Mouse (Mus musculus): ENCODE measurements around the gene Mc3r.

Mc3r gene

GRCm38 (mm10) chr2:172256956-172257355, 8.7 kb downstream of the Mc3r start:
- DNase-seq, result no peak

- DNase-seq, result no peak
Measured at GRCm38 (mm10) chr2:172257471-172258065, 9.3 kb downstream of the Mc3r start.

DNA sequence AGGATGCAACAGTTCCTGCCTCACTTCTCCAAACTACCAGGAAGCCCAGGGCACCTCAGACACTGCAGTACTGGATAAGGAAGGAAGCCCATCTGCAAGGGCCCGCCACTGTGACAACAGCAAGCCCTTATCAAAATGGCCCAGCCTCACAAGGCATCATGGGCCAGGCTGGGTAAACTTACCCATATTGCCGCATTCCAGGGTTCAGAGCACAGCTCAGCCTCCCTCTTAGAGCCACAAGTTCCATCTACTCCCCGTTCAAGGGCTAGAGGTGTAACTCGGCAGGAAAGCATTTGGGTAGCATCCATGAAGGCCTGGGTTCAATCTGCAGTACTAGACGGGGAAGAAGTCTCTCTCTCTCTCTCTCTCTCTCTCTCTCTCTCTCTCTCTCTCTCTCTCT, 11.8 kb downstream of the Mc3r start:
- DNase-seq, result no peak

- no peak for DNase-seq
Measured at GRCm38 (mm10) chr2:172261441-172261840, 13.1 kb downstream of the Mc3r start.

- no peak for DNase-seq
Measured at GRCm38 (mm10) chr2:172263216-172263615, 14.9 kb downstream of the Mc3r start.

GRCm38 (mm10) chr2:172269907-172270306, 21.6 kb downstream of the Mc3r start:
- DNase-seq, result no peak

GRCm38 (mm10) chr2:172270485-172270944, 22.2 kb downstream of the Mc3r start:
- DNase-seq, result no peak

DNA sequence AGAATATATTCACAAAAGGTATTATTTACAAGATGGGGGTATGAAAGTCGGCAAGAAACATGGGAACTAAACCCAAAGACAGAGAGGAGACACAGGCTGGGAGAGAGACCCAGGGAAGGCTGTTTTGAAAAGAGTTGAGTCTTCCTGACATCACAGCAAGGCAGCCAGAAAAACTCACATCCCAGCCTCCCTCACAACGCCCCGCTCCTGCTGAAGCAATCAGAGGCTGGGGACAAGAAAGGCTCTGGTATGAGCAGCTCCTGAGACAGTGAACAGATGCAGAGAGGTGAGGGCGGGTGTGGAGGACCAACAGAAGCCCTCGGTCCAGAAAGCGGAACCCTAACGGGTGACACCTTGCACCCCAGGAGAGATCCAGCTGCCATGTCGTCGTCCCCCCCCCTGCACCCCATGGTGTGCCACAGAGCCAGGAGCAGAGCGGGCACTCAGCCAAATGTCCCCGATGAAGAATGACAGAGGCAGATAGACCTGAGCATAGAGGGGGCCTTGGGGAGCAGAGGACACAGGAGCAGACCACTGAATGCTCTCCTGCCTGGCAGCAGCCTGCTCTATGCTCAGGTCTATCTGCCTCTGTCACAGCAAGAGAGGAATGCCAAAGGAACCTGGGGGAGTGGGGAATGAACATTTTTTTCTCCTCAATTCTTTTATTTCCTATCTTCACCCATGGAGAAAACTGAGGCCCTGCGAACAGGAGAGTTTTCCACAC, 22.8 kb downstream of the Mc3r start:
- no peak for DNase-seq

DNA sequence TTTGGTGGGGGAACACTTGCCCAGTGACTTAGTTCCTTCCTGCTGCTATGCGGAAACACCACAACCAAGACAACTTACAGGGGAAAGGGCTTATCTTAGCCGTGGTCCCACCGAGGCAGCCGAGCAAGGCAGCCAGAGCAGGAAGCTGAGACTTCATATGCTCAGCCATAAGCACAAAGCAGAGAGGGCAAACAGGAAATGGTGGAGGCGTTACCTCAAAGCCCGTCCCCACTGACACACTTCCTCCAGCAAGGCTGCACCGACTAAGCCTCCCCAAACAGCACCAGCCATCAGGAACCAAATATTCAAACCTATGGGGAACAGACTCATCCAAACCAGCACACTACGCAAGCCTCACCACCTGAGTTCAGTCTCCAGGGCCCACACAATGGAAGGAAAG, 26.4 kb downstream of the Mc3r start:
- DNase-seq, result no peak

GRCm38 (mm10) chr2:172276155-172276554, 27.9 kb downstream of the Mc3r start:
- DNase-seq, result no peak

GRCm38 (mm10) chr2:172278979-172279378, 30.7 kb downstream of the Mc3r start:
- no peak for DNase-seq

GRCm38 (mm10) chr2:172282071-172282710, 33.9 kb downstream of the Mc3r start:
- DNase-seq, result peak; percentile 12 to 36

DNA sequence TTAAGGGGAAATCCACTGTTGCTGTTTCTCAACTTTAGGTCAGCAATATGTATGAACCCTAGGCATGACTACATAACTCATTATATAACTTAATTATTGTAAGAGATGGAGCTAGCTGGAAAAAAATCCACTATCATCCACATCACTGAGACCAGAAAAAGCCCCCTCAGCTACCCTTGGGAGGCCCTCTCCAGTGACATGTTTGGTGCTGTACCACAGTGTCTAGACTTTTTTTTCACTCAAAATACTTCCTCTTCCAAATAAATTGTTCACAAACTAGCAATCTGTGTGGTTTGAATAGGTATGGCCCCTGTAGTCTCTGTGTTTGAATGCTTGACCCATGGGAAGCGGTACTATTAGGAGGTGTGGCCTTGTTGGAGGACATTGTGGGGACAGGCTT, 39.4 kb downstream of the Mc3r start:
- no peak for DNase-seq

GRCm38 (mm10) chr2:172288965-172289364, 40.7 kb downstream of the Mc3r start:
- no peak for DNase-seq

GRCm38 (mm10) chr2:172289632-172290031, 41.3 kb downstream of the Mc3r start:
- no peak for DNase-seq

DNA sequence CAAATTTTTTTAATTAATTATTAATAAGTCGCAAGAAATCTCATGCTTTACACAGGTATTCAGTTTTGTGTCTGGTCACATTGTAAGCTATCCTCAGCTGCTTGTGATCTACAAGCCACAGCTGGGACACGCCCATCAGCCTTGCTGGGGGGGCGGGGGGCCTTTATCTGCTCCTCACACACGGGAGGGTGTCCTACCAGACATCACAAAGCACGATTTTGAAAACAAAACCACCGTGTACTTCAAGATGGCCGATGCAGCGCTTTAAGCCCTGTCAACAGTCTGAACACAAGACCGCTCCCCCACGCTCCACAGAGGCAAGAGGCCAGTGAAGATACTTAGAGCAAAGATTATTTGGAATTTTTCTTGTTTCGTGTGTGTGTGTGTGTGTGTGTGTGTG, 42.2 kb downstream of the Mc3r start:
- DNase-seq, result no peak

DNA sequence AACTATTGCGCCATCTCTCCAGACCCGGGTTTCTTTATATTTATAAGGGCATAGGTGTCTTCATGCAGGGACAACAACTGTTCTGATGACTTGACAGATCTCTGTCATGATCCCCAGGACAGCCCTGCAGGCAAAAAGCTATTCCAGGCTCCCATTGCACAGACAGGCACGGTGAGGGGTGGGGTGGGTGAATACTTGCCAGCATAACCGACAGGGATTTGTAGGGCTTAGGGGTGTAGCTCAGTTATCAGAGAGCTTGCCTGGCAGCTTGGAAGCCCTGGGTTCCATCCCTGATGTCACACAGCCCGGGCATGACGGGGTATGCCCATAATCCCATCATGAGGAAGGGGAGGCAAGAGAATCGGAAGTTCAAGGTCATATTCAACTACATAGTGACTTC, 42.7 kb downstream of the Mc3r start:
- DNase-seq, result no peak

GRCm38 (mm10) chr2:172291755-172292524, 43.6 kb downstream of the Mc3r start:
- DNase-seq, result no peak

GRCm38 (mm10) chr2:172292525-172293405, 44.5 kb downstream of the Mc3r start:
- no peak for DNase-seq

GRCm38 (mm10) chr2:172298083-172298482, 49.8 kb downstream of the Mc3r start:
- no peak for DNase-seq

- no peak for DNase-seq
Measured at GRCm38 (mm10) chr2:172298542-172298941, 50.2 kb downstream of the Mc3r start.
